Mouse (Mus musculus): ENCODE measurements around the gene Sema3c.

Gene Sema3c

DNA sequence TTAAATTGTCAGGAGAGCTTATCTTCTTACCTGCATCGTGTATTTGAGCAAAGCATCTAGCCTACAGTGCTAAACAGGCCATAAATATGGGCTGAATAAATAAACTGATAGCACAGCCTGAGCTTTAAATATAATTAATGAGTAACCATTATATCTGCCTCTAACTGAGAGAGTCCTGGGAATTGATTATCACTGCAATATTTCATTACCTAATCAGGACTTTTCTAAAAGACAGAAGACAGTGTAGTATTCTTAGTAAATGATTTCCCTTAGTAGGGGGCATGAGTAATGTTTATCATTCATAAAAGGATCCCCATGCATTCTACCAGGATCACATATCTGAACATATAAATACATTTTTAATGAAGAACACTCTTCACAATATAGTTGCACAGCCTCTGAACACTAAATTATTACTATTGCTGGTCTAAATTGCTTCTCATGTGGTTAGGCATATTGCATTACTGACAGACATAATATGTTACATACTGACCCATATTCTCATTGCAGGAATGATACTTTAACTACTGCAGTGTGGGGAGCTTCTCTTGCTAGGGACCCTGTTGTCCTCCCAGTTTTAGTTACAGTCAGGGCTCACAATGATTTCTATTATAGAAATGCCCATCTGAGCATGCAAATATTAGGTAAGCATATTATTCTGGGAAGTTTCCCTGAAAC, 74.9 kb downstream of the Sema3c start:
- DNase-seq (ENCODE audit: low spot score in 2 of 2) = no peak

DNA sequence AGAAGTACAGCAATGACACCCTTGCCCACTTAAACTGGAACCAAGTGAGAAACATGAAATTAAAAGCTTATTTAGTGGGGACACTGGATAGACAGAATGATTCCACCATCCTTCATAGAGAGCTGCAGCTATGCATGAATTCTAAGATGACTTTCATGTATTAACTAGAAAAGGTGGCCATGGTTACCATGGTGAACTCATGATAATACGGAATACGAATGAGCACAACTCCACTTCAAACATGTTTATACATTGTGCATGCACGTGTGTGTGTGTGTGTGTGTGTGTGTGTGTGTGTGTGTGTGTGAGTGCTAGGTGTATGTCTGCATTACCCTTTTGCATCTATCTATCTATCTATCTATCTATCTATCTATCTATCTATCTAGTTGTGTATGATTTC, 87.1 kb downstream of the Sema3c start:
- DNase-seq (ENCODE audit: low spot score in 2 of 2) = no peak

GRCm38 (mm10) chr5:17671356-17671755, 97.3 kb downstream of the Sema3c start:
- DNase-seq (ENCODE audit: low spot score in 2 of 2) = no peak

- DNase-seq (ENCODE audit: low spot score in 2 of 2) = no peak
Measured at GRCm38 (mm10) chr5:17680862-17681261, 106.8 kb downstream of the Sema3c start.

- no peak for DNase-seq (ENCODE audit: low spot score in 2 of 2)
Measured at GRCm38 (mm10) chr5:17689121-17689520, 115.0 kb downstream of the Sema3c start.

DNA sequence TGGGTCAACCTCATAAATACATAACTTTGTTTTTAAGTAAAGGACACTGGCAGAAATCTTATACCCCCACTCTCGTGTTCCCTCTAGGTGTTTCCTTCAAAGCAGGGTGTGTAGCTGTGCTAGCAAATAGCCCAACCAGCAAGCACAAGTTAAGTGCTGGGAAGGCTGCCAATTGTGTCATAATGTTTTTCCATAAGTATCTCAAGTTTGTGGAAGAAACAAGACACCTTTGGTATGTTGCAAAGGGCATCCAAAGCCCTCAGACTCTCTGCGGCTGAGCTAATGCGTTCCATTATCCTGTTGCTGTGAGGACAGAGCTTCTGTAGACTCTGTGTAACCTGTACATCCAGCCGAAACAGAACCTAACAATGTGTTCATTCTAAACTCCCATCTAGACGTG, 115.5 kb downstream of the Sema3c start:
- no peak for DNase-seq (ENCODE audit: low spot score in 2 of 2)

- no peak for DNase-seq (ENCODE audit: low spot score in 2 of 2)
Measured at GRCm38 (mm10) chr5:17695366-17695765, 121.3 kb downstream of the Sema3c start.

DNA sequence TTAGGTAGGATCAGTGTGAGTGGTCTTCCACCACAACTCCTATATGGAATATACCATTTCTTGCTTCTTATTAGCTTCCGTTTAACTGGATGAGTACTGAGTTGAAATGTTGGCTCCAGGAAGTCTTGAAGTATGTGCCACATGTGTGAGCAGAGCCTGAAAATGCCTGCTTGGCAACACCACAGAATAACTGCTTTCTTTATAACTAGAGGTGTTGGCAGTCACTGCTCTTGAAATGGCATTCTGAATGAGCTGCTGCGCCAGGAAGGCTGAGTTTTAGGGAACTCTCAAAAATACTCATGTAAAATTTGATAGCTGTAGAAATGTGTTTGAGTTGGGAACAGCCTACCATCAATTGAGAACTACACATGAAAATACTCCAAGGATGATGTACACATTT, 124.8 kb downstream of the Sema3c start:
- DNase-seq (ENCODE audit: low spot score in 2 of 2) = no peak

DNA sequence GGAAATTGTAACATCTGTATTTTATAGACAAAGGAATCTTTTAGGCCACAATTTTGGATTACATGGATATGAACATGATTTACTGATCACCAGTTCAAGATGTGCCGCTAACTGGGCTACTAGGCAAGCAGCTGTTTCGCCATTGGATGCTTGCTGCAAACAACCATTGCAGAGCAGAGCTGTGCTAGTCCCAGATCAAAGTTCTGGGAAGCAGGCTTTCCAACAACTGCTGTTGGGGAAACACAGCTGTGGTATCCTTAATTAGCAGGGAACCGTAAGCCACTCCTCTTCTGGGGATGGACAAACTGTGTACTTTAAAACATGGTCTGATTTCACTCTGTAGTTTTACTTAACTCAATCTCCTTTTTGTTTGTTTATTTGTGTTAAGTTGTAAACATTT, 130.1 kb downstream of the Sema3c start:
- no peak for DNase-seq (ENCODE audit: low spot score in 2 of 2)

DNA sequence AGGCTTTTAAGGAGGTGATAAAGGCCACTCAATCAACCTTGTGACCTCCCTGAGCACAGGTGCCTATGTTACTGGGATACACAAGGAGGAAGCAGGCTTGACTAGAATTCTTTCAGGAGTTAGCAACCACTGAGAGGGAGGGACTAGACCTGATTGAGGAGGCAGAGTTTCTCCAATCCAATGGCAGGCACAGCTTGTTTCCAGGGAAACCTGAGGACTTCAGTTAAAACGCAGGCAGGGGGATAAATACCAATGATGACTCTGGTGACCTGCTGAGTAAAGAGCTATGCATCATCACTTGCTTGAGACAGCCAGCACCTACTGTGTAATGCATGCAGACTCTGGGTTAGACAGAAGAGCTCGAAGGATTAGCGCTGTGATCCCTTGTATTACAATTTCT, 133.0 kb downstream of the Sema3c start:
- DNase-seq (ENCODE audit: low spot score in 2 of 2) = no peak

GRCm38 (mm10) chr5:17712374-17712773, 138.3 kb downstream of the Sema3c start:
- DNase-seq (ENCODE audit: low spot score in 2 of 2) = no peak

GRCm38 (mm10) chr5:17715206-17715605, 141.1 kb downstream of the Sema3c start:
- DNase-seq (ENCODE audit: low spot score in 2 of 2) = no peak

GRCm38 (mm10) chr5:17720011-17720410, 145.9 kb downstream of the Sema3c start:
- no peak for DNase-seq (ENCODE audit: low spot score in 2 of 2)

DNA sequence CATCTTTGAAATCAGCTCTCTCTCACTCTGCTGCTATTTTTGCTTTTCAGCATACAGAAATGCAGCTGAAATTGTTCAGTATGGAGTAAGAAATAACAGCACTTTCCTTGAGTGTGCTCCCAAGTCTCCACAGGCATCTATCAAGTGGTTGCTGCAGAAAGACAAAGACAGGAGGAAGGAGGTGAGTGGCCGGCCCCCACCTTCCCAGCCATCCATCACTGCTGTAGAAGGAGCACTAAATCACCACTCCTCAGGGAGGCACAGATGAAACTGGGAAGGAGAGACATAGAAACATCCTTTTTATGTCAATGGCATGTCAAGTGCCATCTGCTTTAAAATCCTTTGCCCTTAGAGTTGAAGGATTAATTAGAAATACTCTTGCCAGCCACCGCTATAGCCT, 149.9 kb downstream of the Sema3c start:
- no peak for DNase-seq (ENCODE audit: low spot score in 2 of 2)

- no peak for DNase-seq (ENCODE audit: low spot score in 2 of 2)
Measured at GRCm38 (mm10) chr5:17728047-17728446, 154.0 kb downstream of the Sema3c start.

DNA sequence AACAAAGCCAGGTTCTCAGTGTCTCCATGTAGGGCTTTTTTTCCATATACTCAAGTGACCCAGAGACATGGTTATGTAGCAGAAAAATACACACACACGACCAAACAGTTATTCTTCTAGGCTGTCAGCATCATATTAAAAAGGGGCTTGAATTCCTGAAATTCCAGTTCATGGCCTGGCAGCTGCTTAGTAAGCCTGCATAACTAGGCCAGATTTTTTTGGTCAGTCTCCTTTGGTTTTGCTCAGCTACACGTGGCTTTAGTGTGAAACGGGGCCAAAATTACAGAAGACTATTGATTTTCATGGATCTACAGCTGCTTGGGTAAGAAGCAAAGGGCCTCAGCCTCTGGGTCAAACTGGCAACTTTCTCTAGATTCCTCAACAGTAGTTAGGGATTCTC, 165.7 kb downstream of the Sema3c start:
- DNase-seq (ENCODE audit: low spot score in 2 of 2) = no peak

DNA sequence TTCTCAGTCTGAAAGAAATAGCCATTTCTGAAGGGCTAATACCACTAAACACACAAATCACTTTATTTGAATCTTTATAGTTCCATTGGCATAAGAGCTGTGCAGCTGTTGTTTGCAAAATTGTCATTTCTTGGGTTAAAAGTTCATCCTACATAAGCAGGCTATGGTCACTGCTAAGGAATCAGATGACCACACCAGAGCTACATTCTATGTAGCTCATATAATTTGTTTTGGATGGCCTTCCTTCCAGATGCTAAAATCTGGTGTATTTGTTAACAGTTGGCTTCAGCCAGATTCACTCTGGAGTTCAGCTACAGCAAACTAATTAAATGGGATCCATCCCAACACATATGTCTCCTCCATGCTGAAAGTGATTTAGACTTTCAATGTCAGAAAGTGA, 172.4 kb downstream of the Sema3c start:
- DNase-seq (ENCODE audit: low spot score in 2 of 2) = no peak

GRCm38 (mm10) chr5:17747143-17747542, 173.1 kb downstream of the Sema3c start:
- no peak for DNase-seq (ENCODE audit: low spot score in 2 of 2)

DNA sequence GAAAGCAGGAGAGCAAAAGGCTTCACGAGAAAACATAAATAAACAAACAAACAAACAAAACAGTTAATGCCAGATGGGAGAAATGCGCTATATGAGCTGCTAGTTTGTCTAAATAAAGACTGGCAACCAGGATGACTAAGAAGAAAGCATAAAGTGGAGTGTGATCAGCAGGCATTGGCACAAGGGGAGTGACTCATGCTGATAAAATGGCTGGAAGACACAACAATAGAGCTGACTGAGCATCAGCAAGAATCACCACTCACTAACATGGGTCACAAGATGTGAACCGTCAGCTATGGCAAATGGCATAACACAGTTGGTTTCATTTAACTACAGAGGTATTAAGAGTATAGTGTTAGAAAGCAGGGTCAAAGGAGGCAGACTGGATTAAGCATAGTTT, 174.2 kb downstream of the Sema3c start:
- no peak for DNase-seq (ENCODE audit: low spot score in 2 of 2)

GRCm38 (mm10) chr5:17753471-17754005, 179.5 kb downstream of the Sema3c start:
- no peak for DNase-seq (ENCODE audit: low spot score in 2 of 2)

DNA sequence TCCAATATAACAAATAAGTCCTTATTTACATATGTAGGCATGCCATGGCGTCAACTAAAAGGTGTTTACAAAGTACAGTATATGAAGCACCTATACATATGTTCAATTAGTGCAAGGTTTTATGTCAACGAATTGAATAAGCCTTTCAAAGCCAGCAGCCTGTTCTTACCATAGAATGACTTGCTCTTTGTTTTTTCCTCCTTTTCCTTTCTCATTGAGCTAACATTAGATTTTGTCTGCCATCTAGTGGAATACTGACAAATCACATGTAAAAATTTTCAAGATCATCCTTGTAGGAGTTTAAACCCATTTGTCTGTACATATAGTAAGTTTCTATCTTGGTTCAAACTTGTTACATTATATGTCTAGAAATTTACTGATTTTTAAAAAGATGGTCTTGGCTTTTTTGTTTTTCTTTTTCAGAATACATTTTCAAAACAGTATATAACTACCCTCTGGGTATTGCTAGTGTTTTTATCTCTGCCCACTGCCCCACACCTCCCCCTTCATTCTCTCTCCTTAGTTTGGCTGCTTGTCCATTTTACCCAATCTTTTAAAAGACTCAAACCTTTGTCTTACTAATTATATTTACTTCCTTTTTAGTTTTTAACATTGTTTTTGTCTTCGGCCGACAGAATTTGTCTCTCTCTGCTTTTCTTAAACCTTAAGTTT, 192.1 kb downstream of the Sema3c start:
- DNase-seq (ENCODE audit: low spot score in 2 of 2) = no peak

- DNase-seq (ENCODE audit: low spot score in 2 of 2) = no peak
Measured at GRCm38 (mm10) chr5:17770328-17770727, 196.2 kb downstream of the Sema3c start.

GRCm38 (mm10) chr5:17776571-17776970, 202.5 kb downstream of the Sema3c start:
- DNase-seq (ENCODE audit: low spot score in 2 of 2) = peak; percentile 0 to 9

Data from natural killer cell, adult 2 months (primary cell).